Mouse (Mus musculus): ENCODE data around the gene Ttf2. TPM values are rescaled to one million over a fixed set of nuclear protein-coding genes. Genes with fewer than 3 reads are reported as not detected.

The Ttf2 gene
- total RNA-seq (2014; fragmentation: Nextera tagmentation): 25.2 and 28.3 TPM in 2 replicates
- total RNA-seq (2017): 30.6 and 33.0 TPM in 2 replicates
- polyA plus RNA-seq (2012): 6.4 and 8.0 TPM in 2 replicates

DNA sequence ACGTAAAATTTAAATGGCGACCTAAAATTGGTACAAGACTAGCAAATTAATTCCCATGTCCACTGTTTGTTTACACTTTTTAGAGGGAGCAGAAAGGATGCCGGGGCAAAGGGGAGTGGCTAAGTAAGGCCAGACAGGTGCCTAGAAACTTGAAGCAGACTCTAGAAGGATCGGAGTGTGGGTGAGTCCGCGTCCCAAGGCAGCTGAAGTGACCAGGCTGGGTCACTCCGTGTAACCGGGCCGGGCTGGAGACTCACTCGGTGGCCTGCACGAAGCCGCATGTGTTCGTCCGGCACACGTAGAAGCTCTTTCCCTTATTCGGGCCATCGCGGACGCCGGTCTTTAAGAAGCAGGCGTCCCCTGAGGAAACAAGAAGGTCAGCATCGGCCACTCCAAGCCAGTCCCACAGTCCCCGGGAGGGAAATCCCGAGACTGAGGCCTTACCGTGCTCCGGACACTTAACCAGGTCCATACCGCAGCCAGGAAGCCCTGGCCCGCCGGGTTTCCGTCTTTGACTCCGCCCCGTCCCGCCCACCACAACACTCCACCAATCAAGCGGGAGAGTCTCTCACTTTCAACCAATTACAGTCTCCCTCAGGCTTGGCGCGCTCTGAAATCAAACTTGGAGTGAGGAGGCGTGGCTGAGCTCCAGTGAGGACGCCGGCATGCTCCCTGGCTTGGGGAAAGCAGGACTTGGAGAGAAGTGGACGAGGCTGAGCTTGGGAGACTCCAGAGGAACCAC, at the start of gene Ttf2:
Gene Ttf2, minus strand, starts transcription at position 488 of the 742 bp plus-strand sequence.
- H3K9me3 ChIP-seq (replicated peaks): no peaks in the 10 kb centered on the region
- DNase-seq (ENCODE audit: low spot score): peak; percentile 92
- peak within 1 kb of the TSS; percentile 90 for H3K4me3 ChIP-seq (ENCODE audit: low read depth, low read length)
- peaks cover 20% of the 10 kb centered on the region for H3K4me1 ChIP-seq (ENCODE audit: insufficient read depth, low read depth, low read length)
- peaks cover 34% of the 10 kb centered on the region for H3K36me3 ChIP-seq (replicated peaks)
- TF ChIP-seq POLR2AphosphoS5 (IDR thresholded peaks at IDR 0.05; ENCODE audit: insufficient replicate concordance, low read depth, low read length): no peak
- no peak for TF ChIP-seq GATA2 (IDR thresholded peaks at IDR 0.05; ENCODE audit: borderline replicate concordance, low read depth, low read length)
- no peak for TF ChIP-seq TAL1 (conservative IDR thresholded peaks at IDR 0.05; ENCODE audit: low read depth, low read length)
- no peak for TF ChIP-seq CTCF (IDR thresholded peaks at IDR 0.05; ENCODE audit: low read depth, low read length)
- TF ChIP-seq GATA1 (IDR thresholded peaks at IDR 0.05; ENCODE audit: borderline replicate concordance, low read length): no peak
- no peaks in the 10 kb centered on the region for H3K27me3 ChIP-seq (ENCODE audit: insufficient read depth, low read length)
- ATAC-seq (ENCODE audit: extremely low read depth, insufficient number of reproducible peaks, low FRiP score, poor library complexity, severe bottlenecking): peak; percentile 99

- Histone ChIP-seq H3K4me1 (ENCODE audit: insufficient read depth, low read depth, low read length) (no peaks in the 10 kb centered on the region), H3K9me3 (replicated peaks) (no peaks in the 10 kb centered on the region), H3K4me3 (ENCODE audit: low read depth, low read length) (no peak overlapping the region), H3K36me3 (replicated peaks) (no peaks in the 10 kb centered on the region), H3K27me3 (ENCODE audit: insufficient read depth, low read length) (peaks cover 17% of the 10 kb centered on the region)
- ATAC-seq (ENCODE audit: extremely low read depth, insufficient number of reproducible peaks, low FRiP score, poor library complexity, severe bottlenecking) (no peak), DNase-seq (ENCODE audit: low spot score) (no peak)
- no peak for TF ChIP-seq TAL1 (conservative IDR thresholded peaks at IDR 0.05; ENCODE audit: low read depth, low read length)
- no peak for TF ChIP-seq POLR2AphosphoS5 (IDR thresholded peaks at IDR 0.05; ENCODE audit: insufficient replicate concordance, low read depth, low read length)
- TF ChIP-seq GATA2 (IDR thresholded peaks at IDR 0.05; ENCODE audit: borderline replicate concordance, low read depth, low read length): no peak
- TF ChIP-seq CTCF (IDR thresholded peaks at IDR 0.05; ENCODE audit: low read depth, low read length): no peak
- TF ChIP-seq GATA1 (IDR thresholded peaks at IDR 0.05; ENCODE audit: borderline replicate concordance, low read length): no peak
These were observed 49.0 kb upstream of the Ttf2 start for GRCm38 (mm10) chr3:101018494-101018893.

DNA sequence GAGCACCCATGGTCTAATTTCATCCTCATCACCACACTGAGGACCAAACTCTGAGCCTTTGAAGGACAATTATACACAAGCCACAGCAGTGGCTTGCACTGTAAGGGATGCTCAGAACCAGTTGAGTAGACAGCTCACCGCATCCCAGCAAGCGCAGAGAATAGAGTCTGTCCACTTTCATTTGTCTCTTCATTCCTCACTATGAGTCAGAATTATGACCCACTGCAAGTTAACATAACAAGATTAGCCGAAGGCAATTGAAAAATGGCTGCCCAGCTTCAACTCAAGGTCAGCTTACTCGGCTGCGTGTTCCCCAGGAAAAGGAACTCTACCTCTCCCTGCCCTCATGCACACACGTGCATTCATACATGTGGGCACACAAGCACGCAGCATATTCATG, 46.6 kb upstream of the Ttf2 start:
- TF ChIP-seq TAL1 (conservative IDR thresholded peaks at IDR 0.05; ENCODE audit: low read depth, low read length) (no peak), POLR2AphosphoS5 (IDR thresholded peaks at IDR 0.05; ENCODE audit: insufficient replicate concordance, low read depth, low read length) (no peak), GATA1 (IDR thresholded peaks at IDR 0.05; ENCODE audit: borderline replicate concordance, low read length) (no peak), GATA2 (IDR thresholded peaks at IDR 0.05; ENCODE audit: borderline replicate concordance, low read depth, low read length) (no peak), CTCF (IDR thresholded peaks at IDR 0.05; ENCODE audit: low read depth, low read length) (no peak)
- Histone ChIP-seq H3K27me3 (ENCODE audit: insufficient read depth, low read length) (peaks cover 23% of the 10 kb centered on the region), H3K4me3 (ENCODE audit: low read depth, low read length) (no peak overlapping the region), H3K4me1 (ENCODE audit: insufficient read depth, low read depth, low read length) (no peaks in the 10 kb centered on the region), H3K9me3 (replicated peaks) (no peaks in the 10 kb centered on the region), H3K36me3 (replicated peaks) (no peaks in the 10 kb centered on the region)
- DNase-seq (ENCODE audit: low spot score): no peak
- ATAC-seq (ENCODE audit: extremely low read depth, insufficient number of reproducible peaks, low FRiP score, poor library complexity, severe bottlenecking): no peak

GRCm38 (mm10) chr3:101015254-101015653, 45.8 kb upstream of the Ttf2 start:
- peaks cover 4% of the 10 kb centered on the region for H3K4me1 ChIP-seq (ENCODE audit: insufficient read depth, low read depth, low read length)
- no peak overlapping the region for H3K4me3 ChIP-seq (ENCODE audit: low read depth, low read length)
- DNase-seq (ENCODE audit: low spot score) (no peak), ATAC-seq (ENCODE audit: extremely low read depth, insufficient number of reproducible peaks, low FRiP score, poor library complexity, severe bottlenecking) (no peak)
- no peak for TF ChIP-seq GATA2 (IDR thresholded peaks at IDR 0.05; ENCODE audit: borderline replicate concordance, low read depth, low read length)
- TF ChIP-seq CTCF (IDR thresholded peaks at IDR 0.05; ENCODE audit: low read depth, low read length): no peak
- TF ChIP-seq TAL1 (conservative IDR thresholded peaks at IDR 0.05; ENCODE audit: low read depth, low read length): no peak
- TF ChIP-seq GATA1 (IDR thresholded peaks at IDR 0.05; ENCODE audit: borderline replicate concordance, low read length): no peak
- no peak for TF ChIP-seq POLR2AphosphoS5 (IDR thresholded peaks at IDR 0.05; ENCODE audit: insufficient replicate concordance, low read depth, low read length)
- H3K9me3 ChIP-seq (replicated peaks): no peaks in the 10 kb centered on the region
- no peaks in the 10 kb centered on the region for H3K36me3 ChIP-seq (replicated peaks)
- H3K27me3 ChIP-seq (ENCODE audit: insufficient read depth, low read length): peaks cover 23% of the 10 kb centered on the region

- TF ChIP-seq POLR2AphosphoS5 (IDR thresholded peaks at IDR 0.05; ENCODE audit: insufficient replicate concordance, low read depth, low read length) (no peak), TAL1 (conservative IDR thresholded peaks at IDR 0.05; ENCODE audit: low read depth, low read length) (no peak), CTCF (IDR thresholded peaks at IDR 0.05; ENCODE audit: low read depth, low read length) (no peak), GATA1 (IDR thresholded peaks at IDR 0.05; ENCODE audit: borderline replicate concordance, low read length) (no peak), GATA2 (IDR thresholded peaks at IDR 0.05; ENCODE audit: borderline replicate concordance, low read depth, low read length) (no peak)
- no peak for DNase-seq (ENCODE audit: low spot score)
These were observed 44.1 kb upstream of the Ttf2 start for GRCm38 (mm10) chr3:101013536-101013935.

DNA sequence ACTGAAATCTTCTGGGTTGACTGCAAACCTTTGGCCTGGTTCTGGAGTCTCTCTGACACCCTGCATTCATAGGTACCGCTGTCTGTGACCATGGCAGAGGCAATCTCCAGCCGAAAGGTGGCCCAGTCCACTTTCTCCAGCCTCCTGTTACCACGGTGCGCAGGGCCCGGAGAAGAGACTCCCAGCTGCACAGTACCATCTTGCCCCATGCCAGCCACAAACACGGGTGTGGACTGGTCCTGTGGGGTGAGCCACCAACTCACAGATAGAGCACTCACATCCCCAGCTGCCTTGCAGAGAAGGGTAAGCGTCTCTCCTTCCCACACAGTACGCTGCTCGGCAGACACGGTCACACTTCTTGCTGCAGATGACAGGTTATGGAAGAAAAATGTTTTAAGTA, 43.5 kb upstream of the Ttf2 start:
- H3K9me3 ChIP-seq (replicated peaks): no peaks in the 10 kb centered on the region
- no peak overlapping the region for H3K4me3 ChIP-seq (ENCODE audit: low read depth, low read length)
- H3K27me3 ChIP-seq (ENCODE audit: insufficient read depth, low read length): peaks cover 12% of the 10 kb centered on the region
- H3K36me3 ChIP-seq (replicated peaks): no peaks in the 10 kb centered on the region
- ATAC-seq (ENCODE audit: extremely low read depth, insufficient number of reproducible peaks, low FRiP score, poor library complexity, severe bottlenecking) (no peak), DNase-seq (ENCODE audit: low spot score) (no peak)
- TF ChIP-seq GATA2 (IDR thresholded peaks at IDR 0.05; ENCODE audit: borderline replicate concordance, low read depth, low read length) (no peak), TAL1 (conservative IDR thresholded peaks at IDR 0.05; ENCODE audit: low read depth, low read length) (no peak), POLR2AphosphoS5 (IDR thresholded peaks at IDR 0.05; ENCODE audit: insufficient replicate concordance, low read depth, low read length) (no peak), GATA1 (IDR thresholded peaks at IDR 0.05; ENCODE audit: borderline replicate concordance, low read length) (no peak)
- peaks cover 5% of the 10 kb centered on the region for H3K4me1 ChIP-seq (ENCODE audit: insufficient read depth, low read depth, low read length)

More at GRCm38 (mm10) chr3:101013536-101013935, 44.1 kb upstream of the Ttf2 start:
- peaks cover 13% of the 10 kb centered on the region for H3K27me3 ChIP-seq (ENCODE audit: insufficient read depth, low read length)
- ATAC-seq (ENCODE audit: extremely low read depth, insufficient number of reproducible peaks, low FRiP score, poor library complexity, severe bottlenecking): no peak
- H3K4me1 ChIP-seq (ENCODE audit: insufficient read depth, low read depth, low read length): peaks cover 5% of the 10 kb centered on the region
- H3K4me3 ChIP-seq (ENCODE audit: low read depth, low read length): no peak overlapping the region
- no peaks in the 10 kb centered on the region for H3K36me3 ChIP-seq (replicated peaks)
- no peaks in the 10 kb centered on the region for H3K9me3 ChIP-seq (replicated peaks)

Measured in G1E (cell line).